Mouse (Mus musculus): ENCODE measurements around the gene Enpp3. TPM values are rescaled to one million over a fixed set of nuclear protein-coding genes. Genes with fewer than 3 reads are reported as not detected.

Gene Enpp3
- total RNA-seq, 2 experiments from 2014 or later = 0.33 to 0.56 TPM

- H3K27ac ChIP-seq = no peak overlapping the region
- no peak for TF ChIP-seq CTCF (conservative IDR thresholded peaks at IDR 0.05)
- H3K4me3 ChIP-seq = no peak overlapping the region
- no peak for DNase-seq (ENCODE audit: low spot score in 2 of 2)
Measured at GRCm38 (mm10) chr10:24832306-24832705, 10.3 kb downstream of the Enpp3 start.

- no peak for DNase-seq (ENCODE audit: low spot score in 2 of 2)
Measured at GRCm38 (mm10) chr10:24831377-24832095, 11.1 kb downstream of the Enpp3 start.

GRCm38 (mm10) chr10:24830448-24830847 lies 12.2 kb downstream of the Enpp3 start:
- TF ChIP-seq CTCF (conservative IDR thresholded peaks at IDR 0.05) = no peak
- H3K27ac ChIP-seq = no peak overlapping the region
- DNase-seq (ENCODE audit: low spot score in 2 of 2) = no peak
- H3K4me3 ChIP-seq = no peak overlapping the region

More at GRCm38 (mm10) chr10:24831377-24832095, 11.1 kb downstream of the Enpp3 start:
- Histone ChIP-seq H3K4me3 (no peak overlapping the region), H3K27ac (no peak overlapping the region)
- no peak for TF ChIP-seq CTCF (conservative IDR thresholded peaks at IDR 0.05)

- TF ChIP-seq CTCF (conservative IDR thresholded peaks at IDR 0.05) = no peak
- H3K27ac ChIP-seq = no peak overlapping the region
- DNase-seq (ENCODE audit: low spot score in 2 of 2) = no peak
- H3K4me3 ChIP-seq = no peak overlapping the region
Measured at GRCm38 (mm10) chr10:24828136-24828535, 14.5 kb downstream of the Enpp3 start.

- TF ChIP-seq CTCF (conservative IDR thresholded peaks at IDR 0.05) = no peak
- Histone ChIP-seq H3K27ac (no peak overlapping the region), H3K4me3 (no peak overlapping the region)
- no peak for DNase-seq (ENCODE audit: low spot score in 2 of 2)
Measured at GRCm38 (mm10) chr10:24826130-24826529, 16.5 kb downstream of the Enpp3 start.

GRCm38 (mm10) chr10:24825456-24826081 lies 17.1 kb downstream of the Enpp3 start:
- no peak for TF ChIP-seq CTCF (conservative IDR thresholded peaks at IDR 0.05)
- no peak overlapping the region for H3K27ac ChIP-seq
- no peak overlapping the region for H3K4me3 ChIP-seq
- DNase-seq (ENCODE audit: low spot score in 2 of 2) = no peak

- no peak for TF ChIP-seq CTCF (conservative IDR thresholded peaks at IDR 0.05)
- no peak for DNase-seq (ENCODE audit: low spot score in 2 of 2)
- no peak overlapping the region for H3K27ac ChIP-seq
Measured at GRCm38 (mm10) chr10:24824621-24825020, 18.0 kb downstream of the Enpp3 start.

GRCm38 (mm10) chr10:24823697-24824535 lies 18.7 kb downstream of the Enpp3 start:
- no peak for TF ChIP-seq CTCF (conservative IDR thresholded peaks at IDR 0.05)
- Histone ChIP-seq H3K27ac (no peak overlapping the region), H3K4me3 (no peak overlapping the region; the same call in 1 of the 2 replicates)
- DNase-seq (ENCODE audit: low spot score in 2 of 2) = no peak

More at GRCm38 (mm10) chr10:24824621-24825020, 18.0 kb downstream of the Enpp3 start:
- H3K4me3 ChIP-seq = no peak overlapping the region

- no peak for TF ChIP-seq CTCF (conservative IDR thresholded peaks at IDR 0.05)
- no peak overlapping the region for H3K27ac ChIP-seq
- DNase-seq (ENCODE audit: low spot score in 2 of 2) = no peak
- no peak overlapping the region for H3K4me3 ChIP-seq
Measured at GRCm38 (mm10) chr10:24823265-24823664, 19.4 kb downstream of the Enpp3 start.

- H3K27ac ChIP-seq = no peak overlapping the region
- no peak for DNase-seq (ENCODE audit: low spot score in 2 of 2)
- H3K4me3 ChIP-seq = no peak overlapping the region
- TF ChIP-seq CTCF (conservative IDR thresholded peaks at IDR 0.05) = no peak
Measured at GRCm38 (mm10) chr10:24822842-24823241, 19.8 kb downstream of the Enpp3 start.

GRCm38 (mm10) chr10:24821990-24822676 lies 20.5 kb downstream of the Enpp3 start:
- no peak for TF ChIP-seq CTCF (conservative IDR thresholded peaks at IDR 0.05)

GRCm38 (mm10) chr10:24819526-24819925 lies 23.1 kb downstream of the Enpp3 start:
- no peak overlapping the region for H3K27ac ChIP-seq
- DNase-seq (ENCODE audit: low spot score in 2 of 2) = no peak
- no peak for TF ChIP-seq CTCF (conservative IDR thresholded peaks at IDR 0.05)
- H3K4me3 ChIP-seq = no peak overlapping the region

More at GRCm38 (mm10) chr10:24821990-24822676, 20.5 kb downstream of the Enpp3 start:
- no peak for DNase-seq (ENCODE audit: low spot score in 2 of 2)
- H3K4me3 ChIP-seq = no peak overlapping the region
- H3K27ac ChIP-seq = no peak overlapping the region

All from layer of hippocampus, adult 2 months (tissue).